Mouse (Mus musculus) megakaryocyte-erythroid progenitor cell, adult 5-6 weeks (primary cell): Measurements from ENCODE around the gene Dlgap3. TPM values are rescaled to one million over a fixed set of nuclear protein-coding genes. Genes with fewer than 3 reads are reported as not detected.

Experiments used
- ATAC-seq: replicated peaks from 2 replicates; pipeline ENCODE4 v1.8.0; 2016; ENCODE audit warnings: mild to moderate bottlenecking, inconsistent platforms; ENCODE audit not compliant: severe bottlenecking, poor library complexity, low FRiP score, low TSS enrichment
- total RNA-seq, 2 experiments: library from RNA; stranded (forward) in 1 of 2; stranded (reverse) in 1 of 2; fragments of 200-1000, 215-1000 nt in 1 of 2; fragments of >200 nt in 1 of 2; fragmentation: Nextera tagmentation in 1 of 2; gene quantifications; 2 replicates each; pipeline ENCODE4 v1.2.3; 2014 to 2017

The Dlgap3 gene
- total RNA-seq, 2 experiments from 2014 or later, result not detected

DNA sequence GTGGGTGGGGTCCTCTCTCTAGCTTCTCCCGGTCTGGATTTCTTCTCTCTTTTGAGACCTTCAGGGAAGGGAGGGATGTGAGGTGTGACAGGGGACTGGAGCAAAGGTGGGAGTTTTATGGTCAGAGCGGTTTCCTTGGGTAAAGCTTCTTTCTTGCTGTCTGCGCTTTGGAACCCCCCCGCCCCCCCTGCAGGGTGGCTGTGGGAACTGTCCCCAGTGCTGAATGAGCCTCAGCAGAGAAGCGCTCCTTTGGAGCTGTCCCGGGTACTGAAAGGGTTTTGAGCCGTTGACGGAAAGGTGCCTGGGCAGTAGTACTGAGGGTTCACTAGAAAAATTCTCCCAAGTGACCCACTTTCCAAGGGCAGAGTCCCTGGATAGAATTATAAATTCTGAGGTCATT lies 4.5 kb downstream of the Dlgap3 start:
- peak; percentile 57; the same call in 1 of the 2 replicates for ATAC-seq

DNA sequence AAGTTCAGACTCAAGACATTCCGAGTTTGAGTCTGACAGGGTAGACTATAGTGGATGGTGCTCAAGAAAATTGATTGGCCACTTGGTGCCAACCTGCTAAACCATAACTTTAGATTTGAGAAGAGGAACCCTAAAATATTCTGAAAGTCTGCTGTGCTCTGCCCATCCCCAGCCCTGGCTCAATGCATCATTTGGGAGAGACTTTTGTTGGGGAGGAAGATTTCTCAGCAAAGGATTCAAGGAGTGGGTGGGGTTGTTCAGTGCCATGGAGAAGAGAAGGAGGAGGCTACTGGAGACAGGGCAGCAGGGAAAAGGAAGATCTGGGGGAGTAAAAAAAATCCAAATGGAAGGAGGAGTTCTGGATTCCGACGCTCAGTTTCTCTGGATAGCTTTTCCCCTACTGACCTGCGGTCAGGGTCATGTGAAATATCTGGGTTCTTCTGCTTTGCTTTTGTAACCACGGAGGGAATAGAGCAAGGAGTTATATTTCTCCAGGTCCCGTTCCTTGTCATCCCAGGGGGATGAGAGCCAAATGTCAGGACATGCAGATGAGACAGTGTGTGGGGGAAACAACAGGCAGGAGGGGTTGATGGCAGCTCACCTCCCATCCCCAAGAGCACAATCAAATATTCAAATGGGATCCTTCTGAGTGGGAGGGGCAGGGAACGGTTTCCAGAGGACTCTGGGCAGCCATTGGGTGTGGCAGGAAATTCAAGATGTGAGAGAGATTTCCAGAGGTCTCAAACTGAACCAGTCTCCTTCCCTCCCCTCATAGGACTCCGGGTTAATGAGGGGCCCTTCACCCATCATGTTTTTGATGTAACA lies 5.3 kb downstream of the Dlgap3 start:
- ATAC-seq, result no peak

DNA sequence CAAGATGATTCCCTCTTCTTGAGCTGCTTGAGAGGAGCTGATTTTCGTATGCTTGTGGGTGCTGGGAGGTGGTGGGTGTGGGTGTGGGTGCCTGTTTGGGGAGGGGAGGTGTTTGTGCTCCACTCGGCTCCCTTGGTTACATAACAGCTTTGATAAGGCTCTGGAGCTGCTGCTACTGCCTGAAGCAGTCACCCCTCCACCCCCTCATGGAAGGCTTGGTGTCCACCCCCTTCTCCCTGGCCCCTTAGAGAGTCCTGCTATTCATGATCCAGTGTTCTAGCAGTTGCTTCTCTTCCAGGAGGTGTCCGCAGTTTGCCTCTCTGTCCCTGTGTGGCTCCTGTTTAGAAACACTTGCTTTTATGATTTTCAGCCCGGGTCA lies 5.9 kb downstream of the Dlgap3 start:
- ATAC-seq, result no peak

DNA sequence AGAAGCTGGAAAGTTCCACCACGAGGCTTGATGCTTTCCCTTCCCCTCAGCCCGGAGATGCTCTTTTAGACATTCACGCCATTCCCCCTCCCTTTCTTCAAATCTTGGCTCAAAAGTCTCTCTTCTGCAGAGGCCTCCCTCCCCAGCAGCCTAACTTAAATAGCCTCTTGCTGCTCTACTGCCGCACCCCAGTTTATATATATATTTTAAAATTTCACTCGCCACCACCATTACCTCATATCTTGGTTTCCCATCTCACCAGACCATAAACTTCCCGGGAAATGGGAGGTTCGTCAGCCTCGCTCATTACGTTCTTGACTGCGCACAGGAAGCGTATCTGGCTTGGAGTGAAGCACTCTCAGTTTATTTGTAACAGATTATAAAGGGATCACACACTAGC lies 9.0 kb downstream of the Dlgap3 start:
- ATAC-seq, result no peak

DNA sequence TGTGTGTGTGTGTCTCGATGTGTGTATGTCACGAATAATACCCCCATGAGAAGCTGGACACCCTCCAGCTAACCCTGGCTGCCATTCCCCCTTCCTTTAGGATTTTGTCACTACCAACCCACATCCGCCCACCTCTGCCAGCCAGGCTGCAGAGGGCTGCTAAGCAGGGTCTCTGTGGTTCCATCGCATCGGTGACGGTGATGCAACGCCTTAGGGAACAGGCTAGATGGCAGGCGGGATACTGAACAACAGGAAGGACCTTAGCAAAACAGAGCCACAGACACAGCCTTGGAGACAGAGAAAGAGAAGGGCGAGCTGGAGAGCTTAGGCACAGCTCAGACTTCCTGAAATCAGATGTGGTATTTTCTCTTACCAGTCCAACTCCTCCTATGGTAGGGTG lies 9.7 kb downstream of the Dlgap3 start:
- ATAC-seq, result no peak

DNA sequence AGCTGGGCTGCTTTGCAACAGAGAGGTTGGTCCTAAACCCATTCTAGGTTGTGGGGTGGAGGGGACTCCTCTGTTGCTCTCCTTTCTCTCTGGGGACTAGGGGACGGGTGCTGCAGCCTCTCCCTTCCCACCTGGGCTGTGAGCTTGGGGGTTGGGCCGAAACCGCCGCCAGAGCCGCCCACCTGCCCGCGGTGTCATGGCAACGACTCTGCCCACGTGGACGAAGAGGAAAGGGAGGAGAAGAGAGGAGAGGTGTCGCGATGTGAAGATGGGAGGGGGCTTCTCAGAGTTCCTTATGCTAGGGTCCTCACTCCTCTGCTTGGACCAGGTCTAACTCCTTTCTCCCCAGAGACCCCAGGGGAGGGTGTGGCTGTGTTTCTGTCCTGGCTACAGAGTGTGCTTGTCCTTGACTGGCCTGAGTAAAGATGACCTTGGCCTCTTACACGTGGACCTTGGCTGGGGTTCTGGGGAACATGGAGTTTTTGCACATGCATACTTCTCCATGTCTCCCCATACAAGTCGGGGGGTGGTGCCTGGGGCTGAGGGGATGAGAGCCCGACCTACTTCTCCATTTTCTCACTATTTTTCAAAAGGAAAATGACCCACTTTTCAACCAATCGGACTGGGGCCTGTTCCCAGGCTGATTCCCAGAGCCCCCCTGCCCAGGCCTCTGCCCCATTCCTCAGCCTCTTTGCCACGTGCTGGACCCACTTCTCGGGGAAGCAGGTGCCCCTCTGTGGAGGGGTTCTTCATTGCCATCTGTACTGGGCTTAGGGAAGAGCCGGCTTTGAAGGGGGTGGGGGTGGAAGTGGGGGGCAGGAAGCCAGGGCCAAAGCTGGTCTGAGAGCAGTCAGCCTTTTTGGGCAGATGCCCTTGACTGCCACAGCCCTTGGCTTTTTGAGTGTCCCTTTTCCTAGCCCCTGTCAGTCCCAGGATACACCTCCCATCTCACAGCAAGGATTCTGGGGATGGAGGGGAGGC lies 10.8 kb downstream of the Dlgap3 start:
- no peak for ATAC-seq

DNA sequence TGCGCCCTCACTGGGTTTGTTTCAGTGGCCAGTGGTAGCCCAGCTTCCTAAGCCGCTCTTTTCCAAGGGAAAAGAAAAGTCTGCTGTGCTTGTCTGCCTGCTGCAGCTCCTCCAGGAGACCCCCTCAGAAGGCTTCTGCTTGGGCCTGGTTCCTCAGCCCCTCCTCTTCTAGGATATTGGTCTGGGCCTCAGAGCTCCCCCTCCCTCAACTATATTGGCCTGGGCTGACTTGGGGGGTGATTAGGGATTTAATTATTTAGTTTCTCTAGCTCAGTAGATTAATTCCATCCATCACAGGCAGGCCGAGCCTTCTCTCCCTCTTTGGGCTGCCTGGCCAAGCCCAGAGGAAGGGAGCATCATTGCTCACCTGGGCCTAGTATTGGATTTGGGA lies 11.4 kb downstream of the Dlgap3 start:
- ATAC-seq, result 0 out of 2 replicates have a peak, but pooled peaks have one; percentile 7

DNA sequence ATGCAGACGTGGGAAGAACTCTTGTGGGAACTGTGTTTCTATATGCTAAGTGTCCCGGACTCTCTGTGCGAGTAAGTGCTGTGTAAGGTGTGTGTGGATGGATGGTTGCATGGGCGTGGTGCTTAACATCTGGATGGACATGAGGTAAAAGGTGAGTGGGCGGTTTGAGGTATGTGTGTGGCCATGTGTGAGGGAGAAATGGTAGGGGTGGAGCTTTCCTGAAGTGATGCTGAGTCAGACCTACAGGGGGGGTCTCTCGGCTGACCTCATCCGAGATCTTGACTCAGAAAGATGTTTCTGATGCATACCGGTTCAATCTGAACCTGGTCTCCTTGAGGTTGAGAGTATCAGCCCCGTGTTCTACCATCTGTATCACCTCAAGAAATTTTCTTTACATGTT lies 12.0 kb downstream of the Dlgap3 start:
- no peak for ATAC-seq

DNA sequence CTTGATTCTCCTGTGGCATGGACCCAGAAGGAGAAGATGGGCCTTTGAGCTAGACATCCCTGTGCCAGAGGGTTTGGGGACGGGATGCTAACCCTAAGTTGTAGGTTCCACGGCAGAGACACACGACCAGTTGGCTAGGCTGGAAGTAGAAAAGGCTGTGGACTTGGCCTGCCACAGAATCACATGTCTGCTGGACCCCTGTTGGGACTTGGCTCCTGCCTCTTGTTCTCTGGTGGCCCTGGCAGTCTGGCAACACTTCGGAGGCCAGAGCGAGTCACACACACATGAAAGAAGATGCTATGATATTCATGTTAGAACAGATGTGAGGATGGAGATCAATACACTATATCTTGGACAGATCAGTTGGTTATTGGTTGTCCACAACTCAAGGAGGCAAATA lies 14.9 kb downstream of the Dlgap3 start:
- ATAC-seq, result no peak

DNA sequence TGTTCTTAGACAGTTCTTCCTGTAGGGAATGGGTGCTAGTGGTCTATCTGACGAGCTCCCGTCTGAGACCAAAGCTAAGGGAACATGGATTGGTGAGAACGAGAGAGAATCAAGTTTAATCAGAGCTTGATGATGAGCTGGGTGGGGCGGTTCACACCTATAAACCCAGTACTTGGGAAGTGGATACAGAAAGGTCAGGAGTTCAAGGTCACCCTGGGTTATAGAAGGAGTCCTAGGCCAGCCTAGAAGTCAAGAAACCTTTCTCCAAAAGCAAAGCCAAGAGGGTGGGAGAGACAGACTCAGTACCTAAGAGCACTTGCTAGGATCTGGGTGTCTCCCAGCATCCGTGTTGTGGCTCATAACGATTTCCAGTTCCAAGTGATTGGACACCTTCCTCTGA lies 21.9 kb downstream of the Dlgap3 start:
- ATAC-seq, result no peak

DNA sequence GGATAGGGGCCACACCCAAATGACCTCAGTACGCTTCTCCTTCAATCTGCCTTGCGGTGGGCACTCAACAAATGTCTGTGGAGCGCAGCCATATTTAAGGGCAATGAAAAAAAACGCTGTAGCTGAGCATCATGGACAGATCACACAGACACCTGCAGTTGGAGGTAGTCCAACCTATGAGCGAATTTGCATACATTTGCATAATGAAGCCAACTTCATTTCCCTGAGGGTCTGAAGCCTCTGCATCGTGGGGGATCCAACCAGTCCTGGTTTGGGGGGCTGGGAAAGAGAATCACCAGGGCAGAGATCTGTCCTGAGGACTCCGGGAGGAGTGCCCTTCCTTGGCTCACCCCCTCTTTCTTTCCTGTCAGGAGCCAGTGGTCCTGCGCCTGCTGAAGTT lies 23.7 kb downstream of the Dlgap3 start:
- ATAC-seq, result no peak

DNA sequence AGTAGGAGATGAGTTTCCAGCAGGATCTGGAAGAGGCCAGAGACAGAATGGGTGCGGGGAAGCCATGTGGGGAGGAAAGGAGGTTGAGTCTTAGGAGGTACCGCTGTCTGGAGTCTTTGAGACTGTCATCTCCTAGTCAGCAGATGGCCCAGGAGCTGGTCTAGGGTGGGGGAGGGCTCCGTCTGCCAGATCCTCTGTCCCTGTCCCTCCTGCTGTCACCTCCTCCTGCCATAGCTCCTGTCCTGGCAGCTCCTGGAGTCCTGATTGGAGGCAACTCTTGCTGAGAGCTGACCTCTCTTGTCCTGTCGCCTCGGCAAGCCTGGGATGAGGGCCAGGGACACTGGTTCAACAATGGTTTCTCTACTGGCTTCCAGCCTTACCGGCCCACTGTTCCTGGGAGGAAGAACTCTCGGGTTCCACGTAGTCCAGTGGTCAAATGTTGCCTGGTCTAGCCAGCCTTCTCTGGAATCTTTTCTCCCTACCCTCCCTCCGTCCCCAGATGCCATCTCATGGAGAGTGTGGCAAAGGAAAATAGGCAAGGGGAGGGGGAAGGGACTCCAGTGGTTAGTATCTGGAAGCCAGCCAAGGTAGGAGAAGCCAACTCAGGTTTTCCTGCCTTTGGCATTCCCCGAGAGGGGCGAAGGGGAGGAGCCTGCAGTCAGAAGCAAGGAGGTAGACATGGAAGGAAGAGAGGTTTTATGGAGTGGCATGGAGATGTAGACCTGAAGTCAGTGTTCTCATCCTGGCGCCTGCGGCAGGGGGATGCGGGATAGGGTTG lies 24.6 kb downstream of the Dlgap3 start:
- ATAC-seq, result no peak

DNA sequence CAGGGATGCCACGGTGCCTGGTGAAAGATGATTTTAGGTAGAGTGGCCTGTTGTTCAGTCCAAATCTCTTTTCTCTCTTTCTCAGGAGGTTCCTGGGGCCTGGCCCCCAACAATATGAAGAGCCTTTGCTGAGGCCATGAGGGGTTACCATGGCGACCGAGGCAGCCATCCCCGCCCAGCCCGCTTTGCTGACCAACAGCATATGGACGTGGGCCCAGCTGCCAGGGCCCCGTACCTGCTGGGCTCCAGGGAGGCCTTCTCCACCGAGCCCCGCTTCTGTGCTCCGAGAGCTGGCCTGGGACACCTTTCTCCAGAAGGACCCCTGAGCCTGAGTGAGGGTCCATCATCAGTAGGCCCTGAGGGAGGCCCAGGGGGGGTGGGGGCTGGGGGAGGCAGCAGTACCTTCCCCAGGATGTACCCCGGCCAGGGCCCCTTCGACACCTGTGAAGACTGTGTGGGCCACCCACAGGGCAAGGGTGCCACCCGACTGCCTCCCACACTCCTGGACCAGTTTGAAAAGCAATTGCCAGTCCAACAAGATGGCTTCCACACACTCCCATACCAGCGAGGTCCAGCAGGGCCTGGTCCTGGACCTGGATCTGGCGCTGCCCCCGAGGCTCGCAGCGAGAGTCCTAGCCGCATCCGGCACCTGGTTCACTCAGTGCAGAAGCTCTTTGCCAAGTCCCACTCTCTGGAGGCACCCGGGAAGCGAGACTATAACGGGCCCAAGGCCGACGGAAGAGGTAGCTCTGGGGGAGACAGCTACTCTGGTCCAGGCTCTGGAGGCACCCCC lies 25.7 kb downstream of the Dlgap3 start:
- no peak for ATAC-seq

DNA sequence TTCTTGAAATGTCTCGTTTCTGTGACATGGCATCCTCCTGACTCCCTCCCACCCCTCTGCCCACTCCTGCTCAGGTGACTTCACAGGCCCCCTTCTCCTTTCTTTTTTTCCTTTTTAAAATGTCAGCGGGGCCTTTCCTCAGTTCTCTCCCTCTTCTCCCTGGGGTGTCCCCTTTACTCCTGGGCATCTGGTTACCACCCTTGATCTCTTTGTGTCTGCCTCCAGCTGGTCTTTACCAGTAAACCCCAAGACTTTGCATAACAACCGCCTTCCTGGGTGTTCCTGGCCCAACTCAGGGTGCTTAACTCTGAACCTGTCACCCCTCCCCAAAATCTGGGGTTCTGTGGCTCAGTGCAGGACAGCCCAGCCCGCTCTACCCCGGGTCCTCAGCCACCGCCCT lies 29.6 kb downstream of the Dlgap3 start:
- ATAC-seq, result no peak

DNA sequence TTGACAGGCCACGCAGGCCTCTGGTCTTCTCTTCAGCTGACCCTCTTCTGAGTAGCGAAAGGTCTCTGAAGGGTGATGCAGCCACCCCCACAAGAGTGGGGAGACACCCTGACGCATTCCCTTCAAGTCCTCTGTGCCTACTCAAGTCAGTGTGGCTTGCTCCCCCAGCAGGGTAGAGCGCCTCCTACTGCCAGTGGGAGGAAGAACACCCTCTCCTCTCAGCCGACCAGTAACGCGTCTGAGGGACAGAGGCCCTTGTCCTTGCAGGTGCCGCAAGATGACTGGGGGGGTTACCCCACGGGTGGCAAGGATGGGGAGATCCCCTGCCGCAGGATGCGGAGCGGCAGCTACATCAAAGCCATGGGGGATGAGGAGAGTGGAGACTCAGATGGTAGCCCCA lies 30.4 kb downstream of the Dlgap3 start:
- no peak for ATAC-seq

DNA sequence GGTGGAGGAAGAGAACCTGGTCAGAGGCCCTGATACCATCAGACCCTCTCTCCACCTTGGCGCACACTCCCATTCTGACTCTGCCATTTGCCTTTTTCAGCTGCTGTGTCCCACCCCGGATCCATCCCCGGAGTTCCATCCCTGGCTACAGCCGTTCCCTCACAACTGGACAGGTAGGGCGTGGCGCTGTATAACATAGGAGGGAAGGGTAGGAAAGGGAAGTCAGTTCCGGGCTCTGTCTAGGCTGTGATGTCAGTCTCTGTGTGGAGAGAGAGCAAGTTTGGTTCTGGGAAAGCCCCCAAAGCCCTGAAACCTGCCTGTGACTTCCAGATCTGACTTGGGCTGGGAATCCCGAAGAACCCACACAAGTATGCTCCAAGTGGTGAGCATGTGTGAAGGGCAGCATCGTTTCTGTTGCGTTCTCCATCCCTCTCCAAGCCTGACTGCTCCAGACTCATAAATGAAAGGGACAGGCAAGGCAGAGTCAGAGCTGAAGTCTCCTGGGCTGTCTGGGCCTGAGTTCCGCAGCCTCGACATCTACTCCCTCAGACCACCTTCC lies 31.2 kb downstream of the Dlgap3 start:
- ATAC-seq, result no peak

DNA sequence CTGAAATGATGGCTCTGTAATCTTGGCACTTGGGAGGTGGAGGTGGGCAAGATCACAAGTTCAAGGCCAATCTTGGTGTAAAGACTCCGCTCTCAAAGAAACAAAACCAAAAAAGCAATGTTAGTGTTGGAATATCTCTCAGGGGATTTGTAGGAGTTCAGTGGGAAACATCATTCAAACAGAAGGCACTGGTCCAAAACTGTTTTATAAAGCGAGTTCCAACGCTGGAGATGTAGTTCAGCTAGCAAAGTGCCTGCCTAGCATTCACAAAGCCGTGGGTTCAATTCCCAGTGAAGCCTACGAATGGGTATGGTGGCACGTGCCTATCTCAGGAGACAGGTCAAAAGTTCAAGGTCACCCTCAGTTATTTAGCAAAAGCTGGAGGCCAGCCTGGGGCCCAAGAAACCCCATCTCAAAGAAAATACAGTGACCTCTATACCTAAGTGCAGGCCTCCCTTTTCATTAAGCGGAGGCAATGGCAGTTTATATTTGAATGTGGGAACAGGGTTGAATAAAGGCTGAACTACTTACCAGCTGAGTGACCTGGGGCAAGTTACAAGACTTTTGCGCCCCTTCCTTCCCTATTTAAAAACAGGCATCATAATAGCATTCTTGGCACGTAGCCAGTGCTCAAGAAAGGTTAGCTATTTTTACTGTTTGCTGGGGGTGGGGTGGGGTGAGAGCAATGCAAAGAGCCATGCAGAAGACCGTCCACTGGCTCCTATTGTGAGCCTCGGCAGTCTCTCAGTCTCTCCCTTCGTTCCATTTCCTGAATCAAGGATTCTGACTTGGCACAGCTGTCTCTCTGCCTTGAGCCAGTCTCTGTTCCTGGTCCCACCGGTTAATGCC lies 32.0 kb downstream of the Dlgap3 start:
- no peak for ATAC-seq

DNA sequence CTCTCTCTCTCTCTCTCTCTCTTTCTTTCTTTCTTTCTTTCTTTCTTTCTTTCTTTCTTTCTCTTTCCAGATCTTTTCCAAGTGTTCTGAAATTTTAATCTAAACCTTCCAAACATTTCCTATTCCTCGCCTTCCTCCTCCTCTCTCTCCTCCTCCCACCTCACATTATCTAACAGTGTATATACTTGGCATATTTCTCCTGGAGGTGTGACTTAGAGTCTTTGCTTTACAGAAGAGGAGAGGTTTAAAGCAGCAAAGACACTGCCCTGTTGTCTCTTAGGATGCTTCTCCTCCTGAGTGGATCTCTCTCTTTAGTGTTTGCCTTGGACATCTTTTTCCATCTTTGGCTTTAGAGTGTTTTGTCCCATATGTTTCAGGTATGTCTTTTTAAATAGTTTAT lies 34.1 kb downstream of the Dlgap3 start:
- ATAC-seq, result no peak
